Mouse (Mus musculus): ENCODE measurements around the gene Spata7.

The Spata7 gene

DNA sequence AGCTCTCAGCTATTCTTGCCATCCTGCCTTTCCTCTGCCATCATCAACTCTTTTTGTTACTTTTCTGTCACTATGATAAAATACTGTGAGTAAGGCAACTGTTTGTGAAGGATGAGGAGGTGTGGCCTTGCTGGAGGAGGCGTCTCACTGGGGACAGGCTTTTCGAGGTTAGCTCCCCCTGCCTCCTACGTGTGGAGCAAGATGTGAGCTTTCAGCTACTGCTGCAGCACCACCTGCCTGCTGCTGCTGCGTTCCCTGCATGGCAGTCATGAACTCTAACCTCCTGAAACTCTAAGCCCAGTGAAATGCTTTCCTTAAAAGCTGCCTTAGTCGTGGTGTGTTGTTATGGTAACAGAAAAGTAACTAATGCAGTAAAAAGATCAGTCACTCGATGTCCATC is 45.9 kb downstream of the Spata7 start:
- DNase-seq (ENCODE audit: low spot score): no peak

DNA sequence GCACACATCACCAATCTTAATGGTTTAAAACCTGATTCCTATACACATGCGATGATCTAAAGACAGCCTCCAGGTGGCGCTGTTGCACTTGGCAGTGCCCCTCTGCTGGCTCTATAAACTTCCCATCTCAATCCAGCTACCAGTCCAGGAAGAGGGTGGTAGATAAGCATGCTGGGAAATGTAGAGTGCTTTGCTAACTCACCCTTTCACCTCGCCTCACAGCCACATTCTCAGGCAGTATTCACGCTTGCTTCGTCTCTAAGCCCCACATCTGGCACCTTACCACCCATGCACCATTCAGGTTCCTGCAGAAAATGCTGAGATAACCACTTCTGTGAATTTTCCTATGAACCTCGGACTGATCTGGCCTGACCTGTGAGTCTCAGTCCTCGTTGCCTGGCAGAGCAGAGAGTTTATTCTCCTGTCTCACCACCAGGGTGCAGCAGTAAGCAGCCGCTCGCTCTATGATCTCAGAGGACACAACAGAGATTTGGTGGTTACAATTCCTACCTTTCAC is 46.7 kb downstream of the Spata7 start:
- peak; percentile 81 for DNase-seq (ENCODE audit: low spot score)

- no peak for DNase-seq (ENCODE audit: low spot score)
Observed at GRCm38 (mm10) chr12:98676861-98677260, 48.9 kb downstream of the Spata7 start.

DNA sequence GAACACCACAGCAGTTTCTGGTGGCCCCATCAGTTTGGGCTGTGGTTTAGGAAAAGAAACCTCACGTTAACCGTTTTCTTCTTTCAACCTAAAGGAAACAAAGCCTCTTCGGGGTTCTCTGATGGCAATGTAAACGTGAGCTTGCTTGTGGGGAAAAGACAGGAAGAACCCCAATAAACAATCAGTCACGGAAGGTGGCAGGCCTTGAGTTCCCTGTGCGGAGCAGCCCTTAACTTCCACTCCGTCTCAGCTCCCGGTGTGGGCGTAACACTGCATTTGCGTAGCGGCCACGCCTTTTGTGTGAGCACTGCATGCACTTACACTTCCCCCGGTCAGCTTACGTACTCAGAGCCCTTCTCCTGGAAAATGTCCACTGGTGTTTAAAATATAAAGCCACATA is 49.4 kb downstream of the Spata7 start:
- DNase-seq (ENCODE audit: low spot score): no peak

DNA sequence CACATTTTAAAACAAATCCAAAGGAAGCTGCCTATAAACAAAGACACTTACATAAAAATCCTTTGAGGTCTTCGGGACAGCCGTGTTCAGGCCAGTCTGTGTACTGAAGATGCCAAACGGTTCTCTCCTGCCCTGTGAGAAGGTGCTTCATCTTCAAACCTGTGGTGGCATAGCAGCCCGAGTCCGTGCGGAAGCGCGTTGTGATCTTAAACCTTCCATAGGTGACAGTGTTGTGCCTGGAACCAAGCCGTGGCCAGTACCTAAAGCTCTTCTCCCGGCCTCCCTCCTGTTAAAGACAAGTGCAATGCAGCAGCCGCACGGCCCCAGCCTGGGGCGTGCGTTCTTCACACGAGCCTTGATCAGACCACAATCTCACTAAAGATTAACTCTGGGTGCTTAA is 51.9 kb downstream of the Spata7 start:
- no peak for DNase-seq (ENCODE audit: low spot score)

DNA sequence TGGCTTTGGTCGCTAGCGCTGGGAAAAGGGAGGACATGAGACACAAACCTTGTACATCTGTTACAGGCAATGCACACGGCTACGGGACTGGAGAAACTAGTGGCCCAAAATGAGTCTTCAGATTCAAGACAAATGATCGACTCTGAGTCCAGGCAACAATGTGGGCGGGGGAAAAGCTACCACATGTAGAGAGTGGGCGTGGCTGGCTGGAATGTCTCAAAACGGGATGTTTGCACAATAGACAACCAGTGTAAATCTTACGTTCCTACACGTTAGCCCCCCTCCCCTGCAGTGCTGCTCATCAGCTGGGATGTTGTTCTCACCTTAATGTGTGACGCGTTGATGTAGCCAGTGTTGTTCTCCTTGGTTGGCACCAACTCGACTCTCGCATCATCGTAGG is 54.2 kb downstream of the Spata7 start:
- DNase-seq (ENCODE audit: low spot score): no peak

GRCm38 (mm10) chr12:98683171-98683570 is 55.2 kb downstream of the Spata7 start:
- DNase-seq (ENCODE audit: low spot score): peak; percentile 14

DNA sequence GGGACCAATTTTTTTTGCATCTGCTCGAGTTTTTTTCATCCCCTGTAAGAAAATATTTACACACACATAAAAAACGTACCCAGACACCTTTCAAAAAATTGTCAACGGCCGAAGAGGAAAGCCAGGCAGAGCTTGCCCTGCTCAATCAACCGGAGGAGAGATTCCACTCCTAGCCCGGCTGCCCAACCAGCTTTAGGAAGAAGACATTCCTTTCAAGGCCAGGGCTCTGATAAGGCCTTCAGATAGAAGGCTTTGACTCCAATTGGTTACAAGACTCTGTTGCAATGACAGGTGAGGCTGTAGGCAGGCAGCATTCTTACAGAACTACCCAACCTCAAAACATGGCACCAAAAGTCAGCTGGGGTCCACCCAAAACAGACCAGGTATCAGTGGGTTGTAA is 55.6 kb downstream of the Spata7 start:
- DNase-seq (ENCODE audit: low spot score): no peak

- DNase-seq (ENCODE audit: low spot score): no peak
Observed at GRCm38 (mm10) chr12:98690230-98690629, 62.3 kb downstream of the Spata7 start.

GRCm38 (mm10) chr12:98697202-98697601 is 69.2 kb downstream of the Spata7 start:
- no peak for DNase-seq (ENCODE audit: low spot score)

- no peak for DNase-seq (ENCODE audit: low spot score)
Observed at GRCm38 (mm10) chr12:98701564-98701963, 73.6 kb downstream of the Spata7 start.

DNA sequence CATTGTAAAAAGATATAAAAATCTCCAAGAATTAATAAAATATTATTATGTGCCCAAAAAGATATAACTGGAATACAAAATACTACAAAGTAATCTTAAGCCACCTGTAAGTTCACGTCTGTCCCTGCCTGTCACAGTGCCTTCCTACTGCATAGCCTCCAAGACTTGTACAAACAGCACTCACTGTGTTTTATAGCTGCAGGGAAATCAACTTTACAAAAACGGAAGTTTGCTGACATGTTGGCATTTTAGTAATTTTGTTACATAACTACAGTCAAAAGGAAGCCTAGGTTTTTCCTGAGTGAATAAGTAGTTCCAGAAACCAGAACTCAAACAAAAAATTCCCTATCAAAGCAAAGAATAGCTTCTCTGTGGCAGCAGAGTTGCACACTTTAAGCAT is 75.6 kb downstream of the Spata7 start:
- DNase-seq (ENCODE audit: low spot score): no peak

- no peak for DNase-seq (ENCODE audit: low spot score)
Observed at GRCm38 (mm10) chr12:98703961-98704360, 76.0 kb downstream of the Spata7 start.

- DNase-seq (ENCODE audit: low spot score): peak; percentile 36
Observed at GRCm38 (mm10) chr12:98712819-98713218, 84.9 kb downstream of the Spata7 start.

- peak; percentile 76 for DNase-seq (ENCODE audit: low spot score)
Observed at GRCm38 (mm10) chr12:98713621-98714103, 85.7 kb downstream of the Spata7 start.

GRCm38 (mm10) chr12:98714757-98715156 is 86.8 kb downstream of the Spata7 start:
- DNase-seq (ENCODE audit: low spot score): no peak

DNA sequence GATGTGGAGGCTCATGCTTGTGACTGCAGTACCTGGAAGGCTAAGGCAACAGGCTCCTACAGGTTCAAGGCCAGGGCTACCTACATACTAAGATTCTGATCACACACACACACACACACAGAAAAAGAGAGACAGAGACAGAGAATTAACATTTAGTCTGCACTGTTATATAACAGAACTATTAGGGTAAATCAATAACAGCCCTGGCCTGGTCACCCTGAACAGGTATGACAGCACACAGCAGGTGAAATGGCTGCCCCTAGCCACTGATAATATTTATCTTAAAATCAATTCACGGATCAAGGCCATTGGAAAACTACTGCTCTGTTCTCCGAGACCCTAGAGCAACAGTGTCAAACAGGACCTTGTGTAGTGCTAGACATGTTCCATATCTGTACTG is 88.2 kb downstream of the Spata7 start:
- no peak for DNase-seq (ENCODE audit: low spot score)

Data from lung, postnatal 25 days (tissue).